Mouse (Mus musculus) heart, postnatal 0 days (tissue): ENCODE results near the gene Tchh. TPM values are rescaled to one million over a fixed set of nuclear protein-coding genes. Genes with fewer than 3 reads are reported as not detected.

ENCODE experiments used
- ATAC-seq: fragments of 200-750 bp; cut with Nextera tagmentation; 2 replicates; pipeline ENCODE4 v1.8.0; 2017; ENCODE audit warnings: low read depth, moderate number of reproducible peaks, moderate library complexity; ENCODE audit not compliant: insufficient read depth
- DNase-seq: peaks from one replicate; pipeline ENCODE4 v3.0.0-alpha.2; 2016; ENCODE audit warnings: low spot score
- H3K27ac ChIP-seq: fragments of 300-500 bp; sonication (generic); 2 replicates; pipeline ENCODE4 v1.5.1; 2014; ENCODE audit warnings: low read depth, mild to moderate bottlenecking
- H3K27me3 ChIP-seq: fragments of 300-500 bp; sonication (generic); 2 replicates; pipeline ENCODE4 v1.6.1; 2014; ENCODE audit warnings: low read length, mixed read lengths; ENCODE audit not compliant: control insufficient read depth, insufficient read depth
- H3K36me3 ChIP-seq: fragments of 300-500 bp; sonication (generic); replicated peaks from 2 replicates; pipeline ENCODE4 v1.6.1; 2014; ENCODE audit warnings: low read length, mixed read lengths; ENCODE audit not compliant: control insufficient read depth, insufficient read depth
- H3K4me1 ChIP-seq: fragments of 300-500 bp; sonication (generic); 2 replicates; pipeline ENCODE4 v1.6.1; 2014; ENCODE audit warnings: antibody characterized with exemption; ENCODE audit not compliant: control insufficient read depth, insufficient read depth
- H3K4me2 ChIP-seq: fragments of 300-500 bp; sonication (generic); 2 replicates; pipeline ENCODE4 v1.6.1; 2014; ENCODE audit warnings: low read depth, mild to moderate bottlenecking, low read length, moderate library complexity
- H3K4me3 ChIP-seq: fragments of 300-500 bp; sonication (generic); 2 replicates; pipeline ENCODE4 v1.5.1; 2014; ENCODE audit warnings: low read depth, low read length
- H3K9ac ChIP-seq: fragments of 300-500 bp; sonication (generic); replicated peaks from 2 replicates; pipeline ENCODE4 v1.6.1; 2014; ENCODE audit warnings: low read depth, low read length, mixed read lengths
- H3K9me3 ChIP-seq: fragments of 300-500 bp; sonication (generic); replicated peaks from 2 replicates; pipeline ENCODE4 v1.6.1; 2016; ENCODE audit warnings: low read length; ENCODE audit not compliant: control insufficient read depth
- CTCF ChIP-seq: IDR thresholded peaks from 2 replicates; pipeline ENCODE4 v1.5.1; 2016; ENCODE audit warnings: antibody characterized with exemption, control low read depth, low read depth
- EP300 ChIP-seq: IDR thresholded peaks from 2 replicates; pipeline ENCODE4 v1.6.1; 2016; ENCODE audit warnings: antibody characterized with exemption, low read depth
- WGBS: fragments of 180-500 bp; shearing (Covaris S2); extraction: QIAGEN DNeasy Blood & Tissue Kit; methylation state at CpG from one replicate; pipeline ENCODE4 v1.1.7; 2014; 5-methylcytosine and 5-hydroxymethylcytosine counted together
- polyA plus RNA-seq: library from polyadenylated mRNA; unstranded; fragments of >200 nt; fragmentation: Nextera tagmentation; extraction: Ambion mirVana; gene quantifications from 2 replicates; pipeline ENCODE4 v1.2.1, GENCODE M21; 2015
- total RNA-seq: library from RNA; depleted of rRNA; stranded (reverse); fragments of >200 nt; gene quantifications from 2 replicates; pipeline ENCODE4 v1.2.3, GENCODE M21; 2014; ENCODE audit warnings: low replicate concordance

Gene Tchh
- total and polyA plus RNA-seq, 2 experiments from 2014 or later: 0.25 to 0.31 TPM

GRCm38 (mm10) chr3:93480053-93480452 is 37.9 kb downstream of the Tchh start:
- WGBS: 54% methylated on average over 1 of the region's 1 CpGs
- Histone ChIP-seq H3K4me3 (no peak overlapping the region), H3K27ac (no peak overlapping the region), H3K9ac (no peak overlapping the region), H3K27me3 (no peaks in the 10 kb centered on the region), H3K36me3 (no peaks in the 10 kb centered on the region), H3K9me3 (no peaks in the 10 kb centered on the region), H3K4me2 (no peak overlapping the region), H3K4me1 (no peaks in the 10 kb centered on the region)
- ATAC-seq: no peak
- no peak for DNase-seq
- no peak for TF ChIP-seq EP300
- TF ChIP-seq CTCF: no peak

- ATAC-seq: no peak
These were observed 40.0 kb downstream of the Tchh start for GRCm38 (mm10) chr3:93481982-93482616.

GRCm38 (mm10) chr3:93485611-93486010 is 43.5 kb downstream of the Tchh start:
- WGBS: 88% methylated on average over 3 of the region's 3 CpGs
- H3K4me3 ChIP-seq: no peak overlapping the region
- H3K27ac ChIP-seq: no peak overlapping the region
- H3K9me3 ChIP-seq: no peaks in the 10 kb centered on the region
- H3K4me2 ChIP-seq: no peak overlapping the region
- no peak overlapping the region for H3K9ac ChIP-seq
- H3K4me1 ChIP-seq: no peaks in the 10 kb centered on the region
- no peaks in the 10 kb centered on the region for H3K27me3 ChIP-seq
- no peaks in the 10 kb centered on the region for H3K36me3 ChIP-seq
- no peak for TF ChIP-seq CTCF
- TF ChIP-seq EP300: no peak
- ATAC-seq (no peak), DNase-seq (no peak)

More at GRCm38 (mm10) chr3:93481982-93482616, 40.0 kb downstream of the Tchh start:
- H3K4me1 ChIP-seq: no peaks in the 10 kb centered on the region
- H3K9ac ChIP-seq: no peak overlapping the region
- H3K36me3 ChIP-seq: no peaks in the 10 kb centered on the region
- H3K9me3 ChIP-seq: no peaks in the 10 kb centered on the region
- no peaks in the 10 kb centered on the region for H3K27me3 ChIP-seq
- no peak for DNase-seq
- no peak overlapping the region for H3K4me2 ChIP-seq
- H3K27ac ChIP-seq: no peak overlapping the region
- no peak overlapping the region for H3K4me3 ChIP-seq
- WGBS: 80% methylated on average over 2 of the region's 2 CpGs
- TF ChIP-seq EP300 (no peak), CTCF (no peak)

GRCm38 (mm10) chr3:93488541-93488940 is 46.4 kb downstream of the Tchh start:
- no peaks in the 10 kb centered on the region for H3K9me3 ChIP-seq
- H3K27ac ChIP-seq: no peak overlapping the region
- 79% methylated on average over 2 of the region's 2 CpGs for WGBS
- H3K4me2 ChIP-seq: no peak overlapping the region
- no peaks in the 10 kb centered on the region for H3K36me3 ChIP-seq
- ATAC-seq: no peak
- H3K4me3 ChIP-seq: no peak overlapping the region
- DNase-seq: no peak
- H3K27me3 ChIP-seq: no peaks in the 10 kb centered on the region; the same call in 1 of the 2 replicates
- no peak overlapping the region for H3K9ac ChIP-seq
- TF ChIP-seq CTCF (no peak), EP300 (no peak)
- H3K4me1 ChIP-seq: no peaks in the 10 kb centered on the region

- 68% methylated on average over 3 of the region's 3 CpGs for WGBS
- H3K4me3 ChIP-seq: no peak overlapping the region
- no peak overlapping the region for H3K4me2 ChIP-seq
- no peak overlapping the region for H3K27ac ChIP-seq
- no peak for DNase-seq
- TF ChIP-seq EP300: no peak
- no peak for TF ChIP-seq CTCF
- no peak overlapping the region for H3K9ac ChIP-seq
- H3K4me1 ChIP-seq: no peaks in the 10 kb centered on the region
- H3K27me3 ChIP-seq: no peaks in the 10 kb centered on the region; the same call in 1 of the 2 replicates
- no peaks in the 10 kb centered on the region for H3K36me3 ChIP-seq
- no peak for ATAC-seq
- H3K9me3 ChIP-seq: no peaks in the 10 kb centered on the region
These were observed 50.0 kb downstream of the Tchh start for GRCm38 (mm10) chr3:93492176-93492575.

- Histone ChIP-seq H3K27ac (no peak overlapping the region), H3K4me3 (no peak overlapping the region), H3K36me3 (no peaks in the 10 kb centered on the region), H3K9ac (no peak overlapping the region), H3K27me3 (no peaks in the 10 kb centered on the region; the same call in 1 of the 2 replicates), H3K9me3 (no peaks in the 10 kb centered on the region), H3K4me2 (no peak overlapping the region), H3K4me1 (no peaks in the 10 kb centered on the region)
- WGBS: under 1% methylated on average over 4 of the region's 4 CpGs
- TF ChIP-seq EP300 (no peak), CTCF (peak; percentile 95)
- DNase-seq (peak; percentile 83), ATAC-seq (peak; percentile 72; the same call in 1 of the 2 replicates)
These were observed 51.9 kb downstream of the Tchh start for GRCm38 (mm10) chr3:93493992-93494391.
